Mouse (Mus musculus) embryonic stem cell, embryonic (primary cell): ENCODE results near the gene Tspan4.

Experiments used
- CTCF ChIA-PET, 4 experiments: fragments of 300-600 bp in 2 of 4; fragments of 350-600 bp in 2 of 4; sonication (Branson Sonifier 250); formaldehyde crosslinking; loops; one replicate each; lab custom pipeline; 2022; ENCODE audit warnings: inconsistent platforms in 2 of 4; lab: Charles Lee
- POLR2A ChIA-PET, 4 experiments: fragments of 300-600 bp in 2 of 4; fragments of 350-600 bp in 2 of 4; sonication (Branson Sonifier 250); formaldehyde crosslinking; loops; one replicate each; lab custom pipeline; 2022; ENCODE audit warnings: antibody characterized with exemption in 4 of 4, inconsistent platforms in 1 of 4; lab: Charles Lee

Tspan4 gene

DNA sequence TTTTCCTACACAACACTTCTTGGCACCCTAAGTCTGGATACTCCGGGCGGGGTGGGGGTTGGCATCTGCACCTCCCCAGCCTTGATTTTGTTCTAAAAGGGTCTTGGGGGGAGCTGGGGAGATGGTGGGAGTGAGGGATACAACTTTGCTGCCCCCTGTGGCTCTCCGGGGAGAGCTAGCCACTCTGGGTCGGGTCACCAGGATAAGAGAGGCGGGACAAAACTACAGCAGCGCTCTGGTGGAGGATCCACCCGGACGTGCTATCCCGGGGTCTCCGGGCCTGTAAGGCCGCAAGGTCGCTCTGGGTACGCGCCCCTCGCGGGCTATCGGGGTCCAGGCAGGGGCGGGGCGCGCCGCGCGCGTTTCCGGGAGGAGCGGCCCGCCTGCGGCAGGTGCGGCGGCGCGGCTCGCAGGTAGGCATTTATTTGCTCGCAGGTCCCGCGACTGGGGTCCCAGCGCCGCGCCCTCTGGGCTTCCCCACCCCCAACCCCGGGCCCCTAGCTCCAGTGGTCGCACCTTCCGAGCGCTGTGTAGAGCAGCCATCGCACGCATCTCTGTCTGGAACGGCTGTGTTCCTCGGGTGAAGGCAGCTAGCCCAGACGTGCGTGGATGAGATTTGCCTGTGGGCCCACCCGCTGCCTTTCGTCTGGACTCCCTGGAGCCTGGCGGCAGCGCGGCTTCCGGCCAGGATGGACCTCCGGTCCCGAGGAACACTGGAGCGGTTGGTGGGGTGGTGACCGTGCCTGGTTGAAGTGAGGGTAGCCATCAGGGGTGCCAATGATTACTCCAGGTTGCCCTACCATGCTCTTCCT lies 13.3 kb upstream of the Tspan4 start:
- POLR2A ChIA-PET, result interaction anchor here (0.5 to 38.4 kb wide), 16 partner anchors 3 to 912 kb away, joined by 3 to 944 read pairs (median 8); partner anchors contain the start of genes Polr2l (in 4 of the 4), Tspan4 (in 4 of the 4), Rplp2 (in 3 of the 4) and Cd151 (in 2 of the 4)
- CTCF ChIA-PET, result interaction anchor here (0.7 to 2.2 kb wide), 12 partner anchors 10 to 394 kb away, joined by 3 to 11 read pairs (median 5); partner anchors contain the start of genes Rplp2 (in 1 of the 4), Sct (in 1 of the 4) and Taldo1 (in 1 of the 4)

GRCm38 (mm10) chr7:141462333-141462821 lies 12.7 kb upstream of the Tspan4 start:
- CTCF ChIA-PET, result interaction anchor here in 3 of 4 experiments (0.6 to 2.1 kb wide), 8 partner anchors 14 to 1413 kb away, joined by 3 to 11 read pairs (median 4); partner anchors contain the start of genes Msx3 (in 1 of the 3), Rplp2 (in 1 of the 3) and Sct (in 1 of the 3)
- POLR2A ChIA-PET, result interaction anchor here (0.5 to 38.4 kb wide), 17 partner anchors 3 to 911 kb away, joined by 3 to 944 read pairs (median 6); partner anchors contain the start of genes Polr2l (in 4 of the 4), Tspan4 (in 4 of the 4), Cd151 (in 2 of the 4) and Cracr2b (in 2 of the 4)

GRCm38 (mm10) chr7:141463824-141464602 lies 11.0 kb upstream of the Tspan4 start:
- POLR2A ChIA-PET, result interaction anchor here (0.5 to 38.4 kb wide), 22 partner anchors 3 to 416 kb away, joined by 3 to 944 read pairs (median 5); partner anchors contain the start of genes Polr2l (in 3 of the 4), Tspan4 (in 3 of the 4), Cd151 (in 2 of the 4) and Cracr2b (in 2 of the 4)
- CTCF ChIA-PET, result interaction anchor here in 3 of 4 experiments (0.5 to 2.1 kb wide), 12 partner anchors 8 to 55 kb away, joined by 3 to 5 read pairs (median 4); partner anchors contain the start of genes Polr2l (in 1 of the 3) and Tspan4 (in 1 of the 3)

GRCm38 (mm10) chr7:141464603-141465201 lies 10.3 kb upstream of the Tspan4 start:
- ChIA-PET CTCF (interaction anchor here in 3 of 4 experiments (0.5 to 1.7 kb wide), 19 partner anchors 9 to 241 kb away, joined by 3 to 12 read pairs (median 4); partner anchors contain the start of genes Eps8l2 (in 1 of the 3), Pnpla2 (in 1 of the 3), Polr2l (in 1 of the 3) and Tspan4 (in 1 of the 3)), POLR2A (interaction anchor here (0.6 to 38.4 kb wide), 27 partner anchors 3 to 365 kb away, joined by 3 to 944 read pairs (median 4); partner anchors contain the start of genes Cd151 (in 2 of the 4), Cracr2b (in 2 of the 4), Pidd1 (in 2 of the 4) and Pnpla2 (in 2 of the 4))

- ChIA-PET CTCF (interaction anchor here in 3 of 4 experiments (0.6 to 1.7 kb wide), 18 partner anchors 10 to 242 kb away, joined by 3 to 12 read pairs (median 4); partner anchors contain the start of genes Eps8l2 (in 1 of the 3), Pnpla2 (in 1 of the 3), Polr2l (in 1 of the 3) and Tspan4 (in 1 of the 3)), POLR2A (interaction anchor here in 3 of 4 experiments (0.6 to 38.4 kb wide), 27 partner anchors 2 to 366 kb away, joined by 3 to 944 read pairs (median 5); partner anchors contain the start of genes Polr2l (in 3 of the 3), Tspan4 (in 3 of the 3), Cd151 (in 2 of the 3) and Cracr2b (in 2 of the 3))
These were observed 9.5 kb upstream of the Tspan4 start for GRCm38 (mm10) chr7:141465388-141466044.

DNA sequence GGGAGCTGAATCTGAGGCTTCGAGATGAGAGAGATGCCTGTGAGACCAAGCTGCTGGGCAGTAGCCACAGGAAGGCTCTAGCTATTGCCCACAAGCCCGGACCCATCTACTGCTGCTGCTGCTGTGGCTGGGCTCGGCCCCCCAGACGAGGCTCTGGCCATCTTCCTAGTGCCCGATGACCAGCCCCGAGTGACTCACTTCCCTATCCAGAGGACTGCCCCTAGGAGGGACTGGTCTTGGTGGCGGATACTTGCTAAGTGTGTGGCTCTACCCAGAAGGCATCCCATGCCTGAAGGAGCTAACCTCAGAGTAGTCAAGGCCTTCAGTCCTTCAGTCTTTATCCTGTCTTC lies 9.0 kb upstream of the Tspan4 start:
- ChIA-PET POLR2A (interaction anchor here (0.7 to 38.4 kb wide), 19 partner anchors 1 to 92 kb away, joined by 3 to 944 read pairs (median 5); partner anchors contain the start of genes Pnpla2 (in 3 of the 4), Polr2l (in 3 of the 4), Tspan4 (in 3 of the 4) and Cd151 (in 2 of the 4)), CTCF (interaction anchor here in 2 of 4 experiments (1.0 to 1.7 kb wide), 6 partner anchors 11 to 71 kb away, joined by 3 to 10 read pairs (median 4); partner anchors contain the start of gene Pnpla2 (in 1 of the 2))

- ChIA-PET POLR2A (interaction anchor here (0.6 to 38.4 kb wide), 19 partner anchors 1 to 122 kb away, joined by 3 to 944 read pairs (median 6); partner anchors contain the start of genes Rplp2 (in 4 of the 4), Pnpla2 (in 3 of the 4), Cd151 (in 2 of the 4) and Cend1 (in 2 of the 4)), CTCF (interaction anchor here in 3 of 4 experiments (0.6 to 3.3 kb wide), 10 partner anchors 8 to 75 kb away, joined by 3 to 22 read pairs (median 4); partner anchors contain the start of genes Pnpla2 (in 1 of the 3) and Taldo1 (in 1 of the 3))
These were observed 8.4 kb upstream of the Tspan4 start for GRCm38 (mm10) chr7:141466607-141467148.

- POLR2A ChIA-PET, result interaction anchor here (0.6 to 38.4 kb wide), 40 partner anchors 0 to 615 kb away, joined by 3 to 944 read pairs (median 6); partner anchors contain the start of genes Pnpla2 (in 4 of the 4), Rplp2 (in 4 of the 4), Cracr2b (in 3 of the 4) and Cd151 (in 2 of the 4)
- CTCF ChIA-PET, result interaction anchor here in 3 of 4 experiments (0.6 to 3.8 kb wide), 15 partner anchors 8 to 189 kb away, joined by 3 to 46 read pairs (median 5); partner anchors contain the start of genes Chid1 (in 1 of the 3), Cracr2b (in 1 of the 3), Pidd1 (in 1 of the 3) and Pnpla2 (in 1 of the 3)
These were observed 7.6 kb upstream of the Tspan4 start, which contains the start of gene Cd151 for GRCm38 (mm10) chr7:141467230-141468030. Gene Cd151 (plus strand): TSS chr7:141467392.

GRCm38 (mm10) chr7:141468164-141468521 lies 6.9 kb upstream of the Tspan4 start:
- POLR2A ChIA-PET, result interaction anchor here (0.5 to 38.4 kb wide), 64 partner anchors 1 to 627 kb away, joined by 3 to 944 read pairs (median 4); partner anchors contain the start of genes Cracr2b (in 3 of the 4), Pnpla2 (in 3 of the 4), Rplp2 (in 3 of the 4) and Cd151 (in 2 of the 4)
- CTCF ChIA-PET, result interaction anchor here (0.6 to 3.8 kb wide), 25 partner anchors 8 to 243 kb away, joined by 3 to 46 read pairs (median 5); partner anchors contain the start of genes Chid1 (in 1 of the 4), Cracr2b (in 1 of the 4), Pidd1 (in 1 of the 4) and Pnpla2 (in 1 of the 4)

GRCm38 (mm10) chr7:141468522-141469211 lies 6.4 kb upstream of the Tspan4 start:
- CTCF ChIA-PET, result interaction anchor here (0.5 to 3.8 kb wide), 34 partner anchors 8 to 655 kb away, joined by 3 to 46 read pairs (median 4); partner anchors contain the start of genes Chid1 (in 1 of the 4), Cracr2b (in 1 of the 4), Pidd1 (in 1 of the 4) and Pnpla2 (in 1 of the 4)
- POLR2A ChIA-PET, result interaction anchor here (0.5 to 38.4 kb wide), 72 partner anchors 1 to 628 kb away, joined by 3 to 944 read pairs (median 4); partner anchors contain the start of genes Cracr2b (in 3 of the 4), Pnpla2 (in 3 of the 4), Rplp2 (in 3 of the 4) and Cd151 (in 2 of the 4)

DNA sequence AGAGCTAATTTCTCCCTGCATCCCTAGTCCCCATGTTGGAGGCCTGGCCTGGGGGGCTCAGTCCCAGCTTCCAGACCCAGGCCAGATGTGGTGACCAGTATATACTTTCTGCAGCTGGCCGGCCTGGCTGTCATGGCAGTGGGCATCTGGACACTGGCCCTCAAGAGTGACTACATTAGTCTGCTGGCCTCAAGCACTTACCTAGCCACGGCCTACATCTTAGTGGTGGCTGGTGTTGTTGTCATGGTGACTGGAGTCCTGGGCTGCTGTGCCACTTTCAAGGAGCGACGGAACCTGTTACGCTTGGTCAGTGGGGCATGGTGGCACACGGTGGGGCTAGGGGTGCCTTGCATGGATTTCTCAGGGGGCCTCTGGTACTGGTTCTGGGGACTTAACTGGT lies 5.7 kb upstream of the Tspan4 start:
- POLR2A ChIA-PET, result interaction anchor here (0.5 to 38.4 kb wide), 40 partner anchors 2 to 523 kb away, joined by 3 to 944 read pairs (median 5); partner anchors contain the start of genes Cracr2b (in 3 of the 4), Pnpla2 (in 3 of the 4), Rplp2 (in 3 of the 4) and Cd151 (in 2 of the 4)
- CTCF ChIA-PET, result interaction anchor here in 3 of 4 experiments (0.6 to 3.8 kb wide), 19 partner anchors 10 to 656 kb away, joined by 3 to 46 read pairs (median 4); partner anchors contain the start of genes Chid1 (in 1 of the 3), Cracr2b (in 1 of the 3), Pidd1 (in 1 of the 3) and Pnpla2 (in 1 of the 3)

DNA sequence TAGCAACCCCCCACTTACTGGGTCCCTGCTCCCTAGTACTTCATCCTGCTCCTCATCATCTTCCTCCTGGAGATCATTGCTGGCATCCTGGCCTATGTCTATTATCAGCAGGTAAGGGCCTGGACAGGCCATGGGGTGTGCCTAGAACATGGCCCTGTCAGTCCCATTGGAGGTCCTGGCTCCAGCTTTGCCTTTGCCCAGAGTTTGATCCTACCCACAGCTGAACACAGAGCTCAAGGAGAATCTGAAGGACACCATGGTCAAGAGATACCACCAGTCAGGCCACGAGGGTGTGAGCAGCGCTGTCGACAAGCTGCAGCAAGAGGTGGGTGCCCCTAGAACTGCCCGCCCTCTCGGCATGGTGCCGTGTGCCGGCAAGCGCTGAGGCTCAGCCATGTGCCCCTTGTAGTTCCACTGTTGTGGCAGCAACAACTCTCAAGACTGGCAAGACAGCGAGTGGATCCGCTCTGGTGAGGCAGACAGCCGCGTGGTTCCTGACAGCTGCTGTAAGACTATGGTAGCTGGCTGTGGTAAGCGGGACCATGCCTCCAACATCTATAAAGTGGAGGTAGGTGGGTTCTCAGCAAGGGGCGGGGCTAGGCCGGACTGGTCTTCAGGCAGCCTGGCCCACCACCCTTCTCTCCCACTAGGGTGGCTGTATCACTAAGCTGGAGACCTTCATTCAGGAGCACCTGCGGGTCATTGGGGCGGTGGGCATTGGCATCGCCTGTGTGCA lies 5.0 kb upstream of the Tspan4 start:
- ChIA-PET POLR2A (interaction anchor here (0.5 to 38.4 kb wide), 16 partner anchors 3 to 411 kb away, joined by 3 to 944 read pairs (median 10); partner anchors contain the start of genes Cracr2b (in 3 of the 4), Pnpla2 (in 3 of the 4), Cd151 (in 2 of the 4) and Pidd1 (in 2 of the 4)), CTCF (interaction anchor here in 3 of 4 experiments (0.5 to 3.8 kb wide), 7 partner anchors 11 to 67 kb away, joined by 3 to 46 read pairs (median 7); partner anchors contain the start of genes Cracr2b (in 1 of the 3), Pnpla2 (in 1 of the 3) and Rplp2 (in 1 of the 3))
